Mouse (Mus musculus) lung, postnatal 0 days (tissue): ENCODE measurements around the gene Ddo.

Experiments used
- CTCF ChIP-seq: IDR thresholded peaks from 2 replicates; pipeline ENCODE4 v1.5.1; 2016; ENCODE audit warnings: antibody characterized with exemption, mild to moderate bottlenecking
- EP300 ChIP-seq: IDR thresholded peaks from 2 replicates; pipeline ENCODE4 v1.6.1; 2016; ENCODE audit warnings: antibody characterized with exemption, mild to moderate bottlenecking, control low read depth

DNA sequence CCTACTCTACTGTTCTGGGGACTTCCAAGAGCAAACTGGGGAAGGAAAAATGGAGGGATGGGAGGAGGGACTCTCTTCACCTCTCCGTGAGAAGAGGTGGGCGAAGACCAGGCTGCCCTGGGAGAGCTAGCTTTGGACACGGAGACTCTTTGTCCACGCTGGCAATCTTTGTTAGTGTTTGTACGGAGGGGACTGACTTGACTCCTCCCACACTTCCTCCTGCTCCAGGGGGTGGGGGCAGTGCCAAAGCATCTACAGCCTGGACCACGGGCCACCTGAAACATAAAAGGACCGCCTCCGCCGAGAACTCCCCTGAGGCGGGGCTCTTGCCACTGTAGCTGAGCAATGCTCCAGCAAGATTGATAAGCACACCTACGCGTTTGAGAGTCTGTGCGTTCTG is 44.3 kb downstream of the Ddo start:
- TF ChIP-seq CTCF (no peak), EP300 (no peak)
